Mouse (Mus musculus) liver, postnatal 0 days (tissue): Measurements from ENCODE around the gene BC030867. TPM values are rescaled to one million over a fixed set of nuclear protein-coding genes. Genes with fewer than 3 reads are reported as not detected.
A peak's percentile ranks its signal among the peaks of the same experiment; 100 is the strongest.

Source experiments
- ATAC-seq: fragments of 200-750 bp; cut with Nextera tagmentation; 2 replicates; pipeline ENCODE4 v1.8.0; 2017; ENCODE audit warnings: mild to moderate bottlenecking, moderate library complexity
- DNase-seq: peaks from one replicate; pipeline ENCODE4 v3.0.0-alpha.2; 2016
- H3K27ac ChIP-seq: fragments of 300-500 bp; sonication (generic); 2 replicates; pipeline ENCODE4 v1.5.1; 2014; ENCODE audit warnings: antibody characterized with exemption, moderate library complexity, mild to moderate bottlenecking, low read depth
- H3K27me3 ChIP-seq: fragments of 300-500 bp; sonication (generic); 2 replicates; pipeline ENCODE4 v1.6.1; 2014; ENCODE audit warnings: low read length, control low read depth, mixed read lengths; ENCODE audit not compliant: insufficient read depth
- H3K36me3 ChIP-seq: fragments of 300-500 bp; sonication (generic); replicated peaks from 2 replicates; pipeline ENCODE4 v1.6.1; 2014; ENCODE audit warnings: mild to moderate bottlenecking, control low read depth, low read length, moderate library complexity, mixed read lengths; ENCODE audit not compliant: insufficient read depth
- H3K4me1 ChIP-seq: fragments of 300-500 bp; sonication (generic); 2 replicates; pipeline ENCODE4 v1.6.1; 2014; ENCODE audit warnings: antibody characterized with exemption, mild to moderate bottlenecking, control low read depth; ENCODE audit not compliant: insufficient read depth
- H3K4me2 ChIP-seq: fragments of 300-500 bp; sonication (generic); 2 replicates; pipeline ENCODE4 v1.6.1; 2014; ENCODE audit warnings: low read depth, mild to moderate bottlenecking, low read length, moderate library complexity, mixed read lengths
- H3K4me3 ChIP-seq: fragments of 300-500 bp; sonication (generic); 2 replicates; pipeline ENCODE4 v1.5.1; 2014; ENCODE audit warnings: low read depth, low read length
- H3K9ac ChIP-seq: fragments of 300-500 bp; sonication (generic); replicated peaks from 2 replicates; pipeline ENCODE4 v1.6.1; 2014; ENCODE audit warnings: mild to moderate bottlenecking, moderate library complexity
- H3K9me3 ChIP-seq: fragments of 300-500 bp; sonication (generic); 2 replicates; pipeline ENCODE4 v1.6.1; 2016; ENCODE audit warnings: mild to moderate bottlenecking, control low read depth, low read length, mixed read lengths
- CTCF ChIP-seq: sonication (generic); IDR thresholded peaks from 2 replicates; pipeline ENCODE4 v1.5.1; 2016; ENCODE audit warnings: antibody characterized with exemption, low read depth
- EP300 ChIP-seq: IDR thresholded peaks from 2 replicates; pipeline ENCODE4 v1.6.1; 2016; ENCODE audit warnings: antibody characterized with exemption, low read depth, mild to moderate bottlenecking
- WGBS: fragments of 180-500 bp; shearing (Covaris S2); extraction: QIAGEN DNeasy Blood & Tissue Kit; methylation state at CpG from one replicate; pipeline ENCODE4 v1.1.7; 2014; ENCODE audit not compliant: insufficient replicate concordance; 5-methylcytosine and 5-hydroxymethylcytosine counted together
- polyA plus RNA-seq: library from polyadenylated mRNA; unstranded; fragments of >200 nt; fragmentation: Nextera tagmentation; extraction: Ambion mirVana; gene quantifications from 2 replicates; pipeline ENCODE4 v1.2.1, GENCODE M21; 2015

BC030867 gene
- polyA plus RNA-seq, 1 experiment from 2014 or later = 4.9 TPM

DNA sequence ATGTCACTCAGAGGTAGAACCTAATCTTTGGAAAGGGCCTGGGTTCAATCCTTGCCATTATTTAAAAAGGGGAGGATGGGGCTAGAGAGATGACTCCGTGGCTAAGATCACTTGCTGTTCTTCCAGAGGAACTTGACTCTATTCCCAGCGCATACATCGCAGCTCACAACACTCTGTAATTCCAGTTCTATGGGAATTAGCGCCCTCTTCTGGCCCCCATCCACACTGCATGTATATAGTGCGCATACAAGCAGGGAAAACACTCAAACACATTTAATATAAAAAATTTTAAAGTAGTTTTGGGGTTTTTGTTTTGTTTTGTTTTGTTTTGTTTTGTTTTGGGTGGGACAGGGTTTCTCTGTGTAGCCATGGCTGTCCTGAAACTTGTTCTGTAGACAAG lies 6.8 kb upstream of the BC030867 start:
- Histone ChIP-seq H3K4me1 (peaks cover 6% of the 10 kb centered on the region), H3K9ac (no peak overlapping the region), H3K4me3 (no peak overlapping the region), H3K9me3 (no peaks in the 10 kb centered on the region), H3K4me2 (no peak overlapping the region), H3K27ac (no peak overlapping the region), H3K36me3 (no peaks in the 10 kb centered on the region), H3K27me3 (0 out of 2 replicates have a peak, but pooled peaks cover 3% of the 10 kb centered on the region)
- TF ChIP-seq EP300 (no peak), CTCF (peak; percentile 47)
- DNase-seq (no peak), ATAC-seq (no peak)
- whole genome bisulfite sequencing = 61% methylated on average over 5 of the region's 5 CpGs

GRCm38 (mm10) chr11:102244926-102245449 lies 3.7 kb upstream of the BC030867 start:
- 2% methylated on average over 32 of the region's 32 CpGs for WGBS
- H3K27me3 ChIP-seq = 0 out of 2 replicates have a peak, but pooled peaks cover 3% of the 10 kb centered on the region
- no peaks in the 10 kb centered on the region for H3K9me3 ChIP-seq
- peaks cover 11% of the 10 kb centered on the region for H3K4me1 ChIP-seq
- ATAC-seq (peak; percentile 5; the same call in 1 of the 2 replicates), DNase-seq (peak; percentile 60)
- H3K4me2 ChIP-seq = peak overlapping the region; percentile 65
- H3K9ac ChIP-seq = peak overlapping the region; percentile 45; the same call in 1 of the 2 replicates
- H3K4me3 ChIP-seq = peak overlapping the region; percentile 34
- TF ChIP-seq CTCF (no peak), EP300 (no peak)
- H3K27ac ChIP-seq = no peak overlapping the region
- H3K36me3 ChIP-seq = no peaks in the 10 kb centered on the region

DNA sequence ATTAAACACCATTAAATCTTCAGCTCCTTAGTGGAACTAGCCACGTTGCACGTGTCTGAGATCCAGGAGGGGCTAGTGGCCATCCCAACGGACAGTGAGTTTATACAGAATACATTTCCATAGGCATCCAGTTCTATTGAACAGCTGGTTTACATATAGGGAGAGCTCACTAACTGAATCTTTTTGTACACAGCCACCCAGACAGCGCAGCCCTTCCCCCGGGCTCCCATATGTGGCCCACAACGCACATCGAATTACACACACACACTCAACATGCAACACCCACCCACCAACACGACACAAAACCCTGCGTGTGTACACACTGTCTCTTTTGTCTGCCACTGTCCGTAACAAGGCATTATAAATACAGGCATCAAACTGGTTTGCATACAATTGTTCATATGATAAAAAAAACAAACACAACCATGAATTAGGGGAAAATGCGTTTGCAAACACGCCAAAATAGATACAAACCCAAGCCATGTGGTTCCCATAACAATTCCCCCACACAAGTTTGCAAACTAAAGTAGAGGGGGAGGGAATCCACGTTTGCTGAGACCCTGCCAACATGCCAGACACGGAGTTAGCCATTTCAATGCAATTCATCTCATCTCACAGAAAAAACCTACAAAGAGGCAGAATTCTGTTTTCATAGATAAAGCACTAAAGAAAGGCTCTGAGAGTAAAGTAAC lies 3.0 kb upstream of the BC030867 start:
- DNase-seq = no peak
- H3K27me3 ChIP-seq = 0 out of 2 replicates have a peak, but pooled peaks cover 3% of the 10 kb centered on the region
- no peak for ATAC-seq
- H3K9ac ChIP-seq = no peak overlapping the region
- no peak for TF ChIP-seq EP300
- 58% methylated on average over 14 of the region's 14 CpGs for WGBS
- H3K27ac ChIP-seq = no peak overlapping the region
- H3K4me3 ChIP-seq = peak overlapping the region; percentile 34; the same call in 1 of the 2 replicates
- no peaks in the 10 kb centered on the region; the same call in 1 of the 2 replicates for H3K36me3 ChIP-seq
- no peaks in the 10 kb centered on the region for H3K9me3 ChIP-seq
- peak overlapping the region; percentile 65 for H3K4me2 ChIP-seq
- peaks cover 11% of the 10 kb centered on the region for H3K4me1 ChIP-seq

- 0 out of 2 replicates have a peak, but pooled peaks cover 3% of the 10 kb centered on the region for H3K27me3 ChIP-seq
- TF ChIP-seq EP300 (no peak), CTCF (no peak)
- 65% methylated on average over 6 of the region's 6 CpGs for WGBS
- DNase-seq (no peak), ATAC-seq (no peak)
- H3K9ac ChIP-seq = no peak overlapping the region
- no peak overlapping the region for H3K27ac ChIP-seq
- no peak overlapping the region for H3K4me2 ChIP-seq
- no peaks in the 10 kb centered on the region for H3K9me3 ChIP-seq
- H3K4me3 ChIP-seq = no peak overlapping the region
- H3K4me1 ChIP-seq = peaks cover 11% of the 10 kb centered on the region
- H3K36me3 ChIP-seq = no peaks in the 10 kb centered on the region; the same call in 1 of the 2 replicates
Measured at GRCm38 (mm10) chr11:102246273-102246635, 2.4 kb upstream of the BC030867 start.

GRCm38 (mm10) chr11:102246871-102247270 lies 1.8 kb upstream of the BC030867 start:
- H3K36me3 ChIP-seq = no peaks in the 10 kb centered on the region; the same call in none of the 2 replicates
- H3K4me2 ChIP-seq = no peak overlapping the region
- H3K9me3 ChIP-seq = no peaks in the 10 kb centered on the region
- H3K4me1 ChIP-seq = peaks cover 11% of the 10 kb centered on the region
- H3K9ac ChIP-seq = no peak overlapping the region
- TF ChIP-seq CTCF (peak; percentile 45), EP300 (no peak)
- WGBS = 79% methylated on average over 4 of the region's 4 CpGs
- H3K27ac ChIP-seq = no peak overlapping the region
- no peak overlapping the region for H3K4me3 ChIP-seq
- no peak for ATAC-seq
- 0 out of 2 replicates have a peak, but pooled peaks cover 3% of the 10 kb centered on the region for H3K27me3 ChIP-seq
- DNase-seq = no peak

GRCm38 (mm10) chr11:102249351-102250090 lies 839 bp downstream of the BC030867 start:
- 13% methylated on average over 9 of the region's 9 CpGs for WGBS
- no peak for DNase-seq
- no peaks in the 10 kb centered on the region for H3K9me3 ChIP-seq
- no peak overlapping the region for H3K27ac ChIP-seq
- peak overlapping the region; percentile 78 for H3K9ac ChIP-seq
- peaks cover 11% of the 10 kb centered on the region for H3K4me1 ChIP-seq
- no peak for ATAC-seq
- peak overlapping the region; percentile 71 for H3K4me3 ChIP-seq
- peak overlapping the region; percentile 92 for H3K4me2 ChIP-seq
- no peaks in the 10 kb centered on the region for H3K27me3 ChIP-seq
- no peak for TF ChIP-seq CTCF
- TF ChIP-seq EP300 = no peak
- peaks cover 3% of the 10 kb centered on the region for H3K36me3 ChIP-seq
